Mouse (Mus musculus): Measurements from ENCODE around the gene Hcar2. TPM values are rescaled to one million over a fixed set of nuclear protein-coding genes. Genes with fewer than 3 reads are reported as not detected.

Gene Hcar2
- polyA plus RNA-seq, 1 experiment, result 3.6 TPM

DNA sequence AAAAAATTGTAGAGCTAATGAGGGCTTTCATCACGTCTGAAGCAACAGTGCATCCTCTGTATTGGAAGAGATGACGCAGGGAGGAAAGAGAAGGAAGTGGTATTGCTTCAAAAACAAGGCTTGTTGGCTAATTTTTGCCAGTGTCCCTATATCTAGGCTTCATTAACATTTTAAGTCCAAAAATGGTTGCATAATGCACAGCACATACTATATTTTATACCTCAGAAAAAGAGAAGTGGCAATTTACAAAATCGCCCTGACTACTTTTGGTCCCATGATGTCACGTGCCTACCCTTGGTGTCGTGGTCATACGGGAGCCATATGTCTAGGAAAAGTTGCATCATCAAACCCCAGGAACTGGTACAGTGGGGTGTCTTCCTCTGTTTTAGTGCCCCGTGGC is 33.0 kb downstream of the Hcar2 start:
- TF ChIP-seq POLR2A (IDR thresholded peaks at IDR 0.05; ENCODE audit: borderline replicate concordance, control insufficient read depth, low read depth, low read length), result no peak
- no peak for TF ChIP-seq CTCF (IDR thresholded peaks at IDR 0.05; ENCODE audit: control insufficient read depth, insufficient read depth, low read length)
- no peak overlapping the region for H3K4me3 ChIP-seq (replicated peaks; ENCODE audit: control insufficient read depth, low read depth, low read length)
- peaks cover 7% of the 10 kb centered on the region; the same call in 1 of the 2 replicates for H3K4me1 ChIP-seq (ENCODE audit: control insufficient read depth, insufficient read depth, low read length)
- WGBS, result 20% methylated on average over 7 of the region's 7 CpGs
- peak overlapping the region; percentile 86 for H3K27ac ChIP-seq (ENCODE audit: control insufficient read depth, insufficient read depth, low read depth, low read length, poor library complexity)

DNA sequence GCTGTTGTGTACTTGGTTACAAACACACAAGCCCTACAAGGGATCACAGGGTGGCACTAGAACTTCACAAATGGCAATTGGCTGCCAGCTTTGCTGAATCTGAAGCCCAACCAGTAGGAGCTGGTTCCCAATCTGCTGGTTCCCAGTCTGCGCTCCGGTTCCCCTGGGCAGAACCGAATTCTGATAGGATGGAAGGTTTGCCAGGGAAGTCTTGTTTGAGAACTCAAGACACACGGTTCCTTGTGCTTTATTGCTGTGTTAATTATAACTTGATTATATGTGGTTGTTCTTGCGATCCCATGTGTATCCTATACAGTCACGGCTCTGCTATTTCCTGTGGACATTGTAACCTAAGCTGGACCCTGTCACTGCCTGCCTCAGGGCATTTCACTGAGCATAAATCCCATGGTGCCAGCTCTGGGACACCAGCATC is 37.6 kb downstream of the Hcar2 start:
- peaks cover 3% of the 10 kb centered on the region; the same call in 1 of the 2 replicates for H3K4me1 ChIP-seq (ENCODE audit: control insufficient read depth, insufficient read depth, low read length)
- no peak for TF ChIP-seq POLR2A (IDR thresholded peaks at IDR 0.05; ENCODE audit: borderline replicate concordance, control insufficient read depth, low read depth, low read length)
- 76% methylated on average over 6 of the region's 6 CpGs for WGBS
- no peak overlapping the region for H3K27ac ChIP-seq (ENCODE audit: control insufficient read depth, insufficient read depth, low read depth, low read length, poor library complexity)
- no peak overlapping the region for H3K4me3 ChIP-seq (replicated peaks; ENCODE audit: control insufficient read depth, low read depth, low read length)

DNA sequence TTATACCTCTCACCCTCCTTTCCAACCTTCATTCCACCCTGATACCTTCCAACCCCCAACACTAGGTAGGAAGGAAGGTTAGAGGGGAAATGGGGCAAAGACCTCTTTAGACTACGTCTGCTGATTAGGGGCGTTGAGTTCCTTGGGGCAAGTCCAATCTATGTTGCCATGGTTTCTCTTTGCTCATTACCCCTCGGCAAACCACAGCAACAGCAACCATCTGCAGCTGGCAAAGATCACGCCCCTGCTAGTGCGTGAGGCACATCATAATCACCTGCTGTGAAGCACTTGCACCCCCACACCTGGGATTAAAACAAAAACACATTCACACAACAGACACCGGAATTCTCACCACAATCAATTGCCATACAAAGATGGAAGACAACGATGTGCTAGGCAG is 42.6 kb downstream of the Hcar2 start:
- no peak overlapping the region for H3K27ac ChIP-seq (ENCODE audit: control insufficient read depth, insufficient read depth, low read depth, low read length, poor library complexity)
- 75% methylated on average over 7 of the region's 7 CpGs for WGBS
- H3K4me3 ChIP-seq (replicated peaks; ENCODE audit: control insufficient read depth, low read depth, low read length), result no peak overlapping the region
- no peaks in the 10 kb centered on the region for H3K4me1 ChIP-seq (ENCODE audit: control insufficient read depth, insufficient read depth, low read length)
- TF ChIP-seq POLR2A (IDR thresholded peaks at IDR 0.05; ENCODE audit: borderline replicate concordance, control insufficient read depth, low read depth, low read length), result no peak
- no peak for TF ChIP-seq CTCF (IDR thresholded peaks at IDR 0.05; ENCODE audit: control insufficient read depth, insufficient read depth, low read length)

DNA sequence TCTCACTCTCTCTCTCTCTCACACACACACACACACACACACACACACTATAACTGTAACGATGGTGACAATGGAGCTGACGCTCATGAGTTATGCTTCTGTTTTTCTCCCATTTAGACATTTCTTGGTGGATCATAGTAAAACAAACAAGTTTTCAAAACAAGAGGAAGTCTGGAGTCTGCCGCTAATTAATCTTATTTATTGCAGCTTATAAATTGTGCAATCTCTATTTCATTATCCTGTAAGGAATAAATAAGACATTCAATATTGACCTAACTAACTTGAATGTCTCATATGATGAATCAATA is 44.1 kb downstream of the Hcar2 start:
- WGBS, result 88% methylated on average over 3 of the region's 3 CpGs
- no peak overlapping the region for H3K27ac ChIP-seq (ENCODE audit: control insufficient read depth, insufficient read depth, low read depth, low read length, poor library complexity)
- TF ChIP-seq CTCF (IDR thresholded peaks at IDR 0.05; ENCODE audit: control insufficient read depth, insufficient read depth, low read length) (no peak), POLR2A (IDR thresholded peaks at IDR 0.05; ENCODE audit: borderline replicate concordance, control insufficient read depth, low read depth, low read length) (no peak)
- H3K4me1 ChIP-seq (ENCODE audit: control insufficient read depth, insufficient read depth, low read length), result no peaks in the 10 kb centered on the region
- H3K4me3 ChIP-seq (replicated peaks; ENCODE audit: control insufficient read depth, low read depth, low read length), result no peak overlapping the region

DNA sequence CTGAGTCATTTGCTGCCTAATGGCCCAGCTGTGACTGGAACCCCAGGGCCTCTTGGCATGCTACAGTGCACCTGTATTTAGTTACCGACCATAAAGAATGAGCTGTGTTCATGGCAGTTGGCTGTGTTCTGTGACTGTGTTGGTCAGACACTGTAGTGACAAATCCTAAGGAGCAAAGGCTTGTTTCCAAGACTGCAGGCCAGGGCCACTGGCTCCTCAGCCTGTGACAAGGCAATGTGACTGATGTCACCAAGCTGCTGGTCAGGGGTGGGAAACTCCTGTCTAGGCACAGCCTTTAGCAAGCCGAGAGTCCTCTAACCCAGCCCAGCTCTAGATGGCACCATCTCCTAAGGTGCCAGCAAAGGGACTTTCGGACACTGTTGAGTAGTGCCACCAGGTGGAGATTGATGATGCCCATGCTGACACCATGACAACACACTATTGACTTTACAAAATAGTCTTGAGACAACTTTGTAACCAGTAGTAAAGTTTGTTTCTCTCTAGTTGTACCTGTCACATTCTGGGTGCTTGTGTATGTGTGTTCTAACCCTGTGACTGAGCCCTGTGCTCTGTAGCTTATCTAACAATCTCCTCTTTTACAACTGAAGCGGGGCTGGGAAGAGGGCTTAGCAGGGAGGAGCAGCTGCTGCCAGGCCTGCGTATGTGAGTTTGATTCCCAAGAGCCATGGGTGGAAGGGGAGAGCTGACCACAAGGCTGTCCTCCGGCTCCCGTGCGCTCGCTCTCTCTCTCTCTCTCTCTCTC is 44.6 kb downstream of the Hcar2 start:
- no peaks in the 10 kb centered on the region for H3K4me1 ChIP-seq (ENCODE audit: control insufficient read depth, insufficient read depth, low read length)
- 83% methylated on average over 9 of the region's 9 CpGs for WGBS
- H3K27ac ChIP-seq (ENCODE audit: control insufficient read depth, insufficient read depth, low read depth, low read length, poor library complexity), result no peak overlapping the region
- no peak for TF ChIP-seq POLR2A (IDR thresholded peaks at IDR 0.05; ENCODE audit: borderline replicate concordance, control insufficient read depth, low read depth, low read length)
- TF ChIP-seq CTCF (IDR thresholded peaks at IDR 0.05; ENCODE audit: control insufficient read depth, insufficient read depth, low read length), result peak; percentile 57
- H3K4me3 ChIP-seq (replicated peaks; ENCODE audit: control insufficient read depth, low read depth, low read length), result no peak overlapping the region

DNA sequence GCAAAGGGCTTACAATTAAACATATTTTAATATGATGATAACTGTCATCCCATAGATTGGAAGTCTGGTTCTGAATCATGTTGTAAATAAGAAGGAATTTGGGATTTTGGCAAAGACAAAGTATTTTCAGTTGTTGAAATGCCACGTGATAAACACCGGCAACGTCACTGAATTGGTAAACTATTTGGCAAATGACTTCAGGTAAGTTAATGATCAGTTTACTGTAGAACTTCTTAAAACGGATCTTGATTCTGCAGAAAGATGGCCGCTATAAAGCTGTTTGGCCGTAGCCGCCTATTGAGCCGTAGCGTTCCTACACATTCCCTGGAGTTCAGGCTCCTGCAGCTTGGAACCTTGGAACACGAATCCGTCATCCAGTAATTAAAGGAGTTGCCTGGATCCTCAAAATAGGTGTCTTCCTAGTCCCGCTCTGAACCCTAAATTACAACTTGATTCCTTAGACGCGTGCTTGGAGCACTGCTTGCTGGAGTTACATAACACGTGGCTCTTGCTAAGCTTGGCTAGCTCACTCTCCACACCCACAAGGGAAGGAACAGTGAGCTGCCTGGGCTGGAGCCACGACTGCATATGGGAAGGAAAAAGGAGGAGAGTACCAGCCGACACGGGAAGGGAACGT is 46.2 kb downstream of the Hcar2 start:
- H3K27ac ChIP-seq (ENCODE audit: control insufficient read depth, insufficient read depth, low read depth, low read length, poor library complexity), result no peak overlapping the region
- TF ChIP-seq POLR2A (IDR thresholded peaks at IDR 0.05; ENCODE audit: borderline replicate concordance, control insufficient read depth, low read depth, low read length) (no peak), CTCF (IDR thresholded peaks at IDR 0.05; ENCODE audit: control insufficient read depth, insufficient read depth, low read length) (no peak)
- no peaks in the 10 kb centered on the region for H3K4me1 ChIP-seq (ENCODE audit: control insufficient read depth, insufficient read depth, low read length)
- WGBS, result 92% methylated on average over 19 of the region's 19 CpGs
- no peak overlapping the region for H3K4me3 ChIP-seq (replicated peaks; ENCODE audit: control insufficient read depth, low read depth, low read length)

DNA sequence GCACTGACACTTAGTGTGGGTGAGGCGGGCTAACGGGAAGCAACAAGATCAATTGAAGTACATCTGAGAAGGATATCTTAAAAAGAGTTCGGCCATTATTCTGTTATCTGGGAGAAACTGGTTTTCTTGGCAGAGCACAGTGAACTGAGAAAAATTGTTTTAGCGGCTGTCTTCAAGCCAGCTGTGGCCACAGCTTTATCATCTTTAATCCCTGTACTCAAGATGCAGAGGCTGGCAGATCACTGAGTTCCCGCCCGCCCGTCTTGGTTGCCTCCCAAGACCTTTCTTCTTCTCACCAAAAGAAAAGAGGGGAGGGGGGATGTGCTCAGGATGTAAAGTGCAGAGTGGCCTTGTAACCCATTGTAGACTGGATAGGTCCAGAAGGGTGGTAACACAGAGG is 48.4 kb downstream of the Hcar2 start:
- Histone ChIP-seq H3K27ac (ENCODE audit: control insufficient read depth, insufficient read depth, low read depth, low read length, poor library complexity) (no peak overlapping the region), H3K4me3 (replicated peaks; ENCODE audit: control insufficient read depth, low read depth, low read length) (no peak overlapping the region), H3K4me1 (ENCODE audit: control insufficient read depth, insufficient read depth, low read length) (no peaks in the 10 kb centered on the region)
- WGBS, result 71% methylated on average over 7 of the region's 7 CpGs
- TF ChIP-seq POLR2A (IDR thresholded peaks at IDR 0.05; ENCODE audit: borderline replicate concordance, control insufficient read depth, low read depth, low read length), result no peak
- TF ChIP-seq CTCF (IDR thresholded peaks at IDR 0.05; ENCODE audit: control insufficient read depth, insufficient read depth, low read length), result no peak

Other genes starting within 250 kb of the Hcar2 start
- 11.7 and 29.8 TPM in 2 replicates for gene Clip1, start 180.9 kb downstream of the Hcar2 start, polyA plus RNA-seq (2011; ENCODE audit: insufficient read depth, insufficient read length, low replicate concordance, missing spikeins)
- 49.3 and 59.7 TPM in 2 replicates for gene Zcchc8, start 144.4 kb downstream of the Hcar2 start, polyA plus RNA-seq (2011; ENCODE audit: insufficient read depth, insufficient read length, low replicate concordance, missing spikeins)
- gene Rsrc2, start 116.1 kb downstream of the Hcar2 start, polyA plus RNA-seq (2011; ENCODE audit: insufficient read depth, insufficient read length, low replicate concordance, missing spikeins), result 91.2 and 155 TPM in 2 replicates
- 34.2 and 35.7 TPM in 2 replicates for gene Kntc1, start 115.8 kb downstream of the Hcar2 start, polyA plus RNA-seq (2011; ENCODE audit: insufficient read depth, insufficient read length, low replicate concordance, missing spikeins)
- gene Hcar1, start 14.5 kb upstream of the Hcar2 start, polyA plus RNA-seq (2011; ENCODE audit: insufficient read depth, insufficient read length, low replicate concordance, missing spikeins), result not detected in 2 replicates
- gene Denr, start 41.7 kb upstream of the Hcar2 start, polyA plus RNA-seq (2011; ENCODE audit: insufficient read depth, insufficient read length, low replicate concordance, missing spikeins), result 28.4 and 41.1 TPM in 2 replicates
- gene Gm43518, start 61.9 kb upstream of the Hcar2 start, polyA plus RNA-seq (2011; ENCODE audit: insufficient read depth, insufficient read length, low replicate concordance, missing spikeins), result 6.9 TPM in 1 of 2 replicates, not detected in the other
- 6.0 and 10.6 TPM in 2 replicates for gene Ccdc62, start 65.2 kb upstream of the Hcar2 start, polyA plus RNA-seq (2011; ENCODE audit: insufficient read depth, insufficient read length, low replicate concordance, missing spikeins)
- gene Hip1r, start 108.1 kb upstream of the Hcar2 start, polyA plus RNA-seq (2011; ENCODE audit: insufficient read depth, insufficient read length, low replicate concordance, missing spikeins), result 25.5 and 53.6 TPM in 2 replicates
- 11.3 and 26.1 TPM in 2 replicates for gene Vps37b, start 166.8 kb upstream of the Hcar2 start, polyA plus RNA-seq (2011; ENCODE audit: insufficient read depth, insufficient read length, low replicate concordance, missing spikeins)
- 5.9 and 7.4 TPM in 2 replicates for gene Abcb9, start 230.3 kb upstream of the Hcar2 start, polyA plus RNA-seq (2011; ENCODE audit: insufficient read depth, insufficient read length, low replicate concordance, missing spikeins)
- 14.8 and 35.5 TPM in 2 replicates for gene Ogfod2, start 246.8 kb upstream of the Hcar2 start, polyA plus RNA-seq (2011; ENCODE audit: insufficient read depth, insufficient read length, low replicate concordance, missing spikeins)